Mouse (Mus musculus): ENCODE results near the gene Drg2. TPM values are rescaled to one million over a fixed set of nuclear protein-coding genes. Genes with fewer than 3 reads are reported as not detected.
A peak's percentile ranks its signal among the peaks of the same experiment; 100 is the strongest.

Drg2 gene
- polyA plus RNA-seq (2014; fragmentation: Nextera tagmentation; extraction: Ambion mirVana), result 98.8 and 110 TPM in 2 replicates

DNA sequence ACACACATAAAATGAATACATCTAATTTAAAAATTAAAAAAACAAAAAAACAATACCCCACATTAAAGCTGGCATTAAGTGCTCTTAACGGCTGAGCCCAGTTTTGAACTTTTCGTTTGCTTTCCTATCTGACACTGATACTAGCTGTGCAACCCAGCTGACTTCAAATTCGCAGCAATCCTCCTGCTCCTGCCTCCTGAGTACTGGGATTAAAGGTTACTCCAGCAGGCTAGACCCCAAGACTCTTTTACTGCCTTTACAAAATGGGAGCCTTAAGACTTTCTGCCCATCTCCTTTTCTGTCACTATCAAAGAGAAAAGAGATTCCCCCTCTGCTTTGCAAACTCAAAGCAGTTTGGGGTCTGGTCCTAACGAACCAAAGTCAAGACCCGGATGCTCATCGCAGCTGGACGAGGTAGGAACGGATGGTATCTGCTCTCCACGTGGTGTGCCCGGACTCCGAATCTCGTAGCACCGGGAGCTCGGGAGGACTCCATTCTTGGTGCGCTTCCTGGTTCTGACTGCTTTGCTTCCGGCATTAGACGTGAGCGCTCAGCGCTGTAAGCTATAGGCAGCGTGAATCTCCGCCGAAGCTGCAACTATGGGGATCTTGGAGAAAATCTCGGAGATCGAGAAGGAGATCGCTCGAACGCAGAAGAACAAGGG lies at the start of gene Drg2:
TSS of gene Drg2 (plus strand) at position 512 of the 665 bp plus-strand sequence.
- WGBS, result 5% methylated on average over 27 of the region's 27 CpGs
- ATAC-seq (ENCODE audit: insufficient number of reproducible peaks, insufficient read depth, low FRiP score, low read depth), result peak; percentile 90

DNA sequence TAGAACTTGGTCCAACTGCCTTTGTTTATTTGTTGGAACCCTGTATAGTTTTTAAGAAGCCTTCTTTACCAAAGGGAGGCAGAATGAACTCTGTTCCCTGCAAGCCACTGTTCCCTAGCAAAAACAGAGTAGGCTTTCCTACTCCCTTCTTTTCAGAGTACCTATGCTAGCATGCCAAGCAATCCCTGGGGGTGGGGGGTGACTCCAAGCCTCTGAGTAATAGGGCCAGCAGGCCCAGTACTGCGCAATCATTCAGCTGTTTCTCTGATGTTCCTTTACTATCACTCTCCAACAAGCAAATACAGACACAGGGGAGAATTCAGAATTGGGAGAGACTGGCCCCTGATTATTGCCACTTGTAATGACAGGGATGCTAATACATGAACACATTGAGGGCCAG lies 47.8 kb upstream of the Drg2 start:
- no peaks in the 10 kb centered on the region for H3K27me3 ChIP-seq (ENCODE audit: control insufficient read depth, insufficient read depth, low read length)
- H3K9me3 ChIP-seq (ENCODE audit: control insufficient read depth, low read depth, low read length), result no peaks in the 10 kb centered on the region
- no peak overlapping the region for H3K4me3 ChIP-seq (ENCODE audit: low read depth, low read length)
- peaks cover 51% of the 10 kb centered on the region for H3K36me3 ChIP-seq (ENCODE audit: control insufficient read depth, insufficient read depth, low read length)
- no peaks in the 10 kb centered on the region for H3K4me1 ChIP-seq (ENCODE audit: control insufficient read depth, insufficient read depth, low read length)
- WGBS, result 100% methylated on average over 1 of the region's 1 CpGs
- H3K9ac ChIP-seq (replicated peaks; ENCODE audit: low read depth, low read length), result no peak overlapping the region
- ATAC-seq (ENCODE audit: insufficient number of reproducible peaks, insufficient read depth, low FRiP score, low read depth), result no peak
- H3K27ac ChIP-seq (ENCODE audit: low read length), result no peak overlapping the region
- no peak overlapping the region for H3K4me2 ChIP-seq (replicated peaks; ENCODE audit: low read depth, low read length)

More for the DNA sequence above, at the start of gene Drg2:
- no peak within 1 kb of the TSS for H3K27ac ChIP-seq (ENCODE audit: low read length)
- H3K4me2 ChIP-seq (replicated peaks; ENCODE audit: low read depth, low read length), result peak within 1 kb of the TSS; percentile 84
- H3K4me1 ChIP-seq (ENCODE audit: control insufficient read depth, insufficient read depth, low read length), result peaks cover 4% of the 10 kb centered on the region
- H3K27me3 ChIP-seq (ENCODE audit: control insufficient read depth, insufficient read depth, low read length), result no peaks in the 10 kb centered on the region
- H3K36me3 ChIP-seq (ENCODE audit: control insufficient read depth, insufficient read depth, low read length), result peaks cover 21% of the 10 kb centered on the region
- H3K9ac ChIP-seq (replicated peaks; ENCODE audit: low read depth, low read length), result peak within 1 kb of the TSS; percentile 82
- H3K4me3 ChIP-seq (ENCODE audit: low read depth, low read length), result peak within 1 kb of the TSS; percentile 76
- H3K9me3 ChIP-seq (ENCODE audit: control insufficient read depth, low read depth, low read length), result no peaks in the 10 kb centered on the region

- H3K4me3 ChIP-seq (ENCODE audit: low read depth, low read length), result no peak overlapping the region
- peaks cover 9% of the 10 kb centered on the region for H3K4me1 ChIP-seq (ENCODE audit: control insufficient read depth, insufficient read depth, low read length)
- H3K36me3 ChIP-seq (ENCODE audit: control insufficient read depth, insufficient read depth, low read length), result peaks cover 8% of the 10 kb centered on the region
- H3K27ac ChIP-seq (ENCODE audit: low read length), result no peak overlapping the region
- ATAC-seq (ENCODE audit: insufficient number of reproducible peaks, insufficient read depth, low FRiP score, low read depth), result no peak
- H3K9me3 ChIP-seq (ENCODE audit: control insufficient read depth, low read depth, low read length), result no peaks in the 10 kb centered on the region
- no peaks in the 10 kb centered on the region for H3K27me3 ChIP-seq (ENCODE audit: control insufficient read depth, insufficient read depth, low read length)
- 6% methylated on average over 3 of the region's 3 CpGs for WGBS
- no peak overlapping the region for H3K9ac ChIP-seq (replicated peaks; ENCODE audit: low read depth, low read length)
- H3K4me2 ChIP-seq (replicated peaks; ENCODE audit: low read depth, low read length), result no peak overlapping the region
Measured at GRCm38 (mm10) chr11:60412173-60412572, 42.2 kb upstream of the Drg2 start.

GRCm38 (mm10) chr11:60412921-60413320 lies 41.5 kb upstream of the Drg2 start:
- Histone ChIP-seq H3K27me3 (ENCODE audit: control insufficient read depth, insufficient read depth, low read length) (no peaks in the 10 kb centered on the region), H3K4me3 (ENCODE audit: low read depth, low read length) (no peak overlapping the region), H3K9ac (replicated peaks; ENCODE audit: low read depth, low read length) (no peak overlapping the region), H3K4me2 (replicated peaks; ENCODE audit: low read depth, low read length) (no peak overlapping the region), H3K27ac (ENCODE audit: low read length) (no peak overlapping the region), H3K36me3 (ENCODE audit: control insufficient read depth, insufficient read depth, low read length) (peaks cover 7% of the 10 kb centered on the region), H3K9me3 (ENCODE audit: control insufficient read depth, low read depth, low read length) (no peaks in the 10 kb centered on the region), H3K4me1 (ENCODE audit: control insufficient read depth, insufficient read depth, low read length) (peaks cover 9% of the 10 kb centered on the region)
- 79% methylated on average over 2 of the region's 2 CpGs for WGBS
- ATAC-seq (ENCODE audit: insufficient number of reproducible peaks, insufficient read depth, low FRiP score, low read depth), result no peak

- no peaks in the 10 kb centered on the region for H3K36me3 ChIP-seq (ENCODE audit: control insufficient read depth, insufficient read depth, low read length)
- H3K27ac ChIP-seq (ENCODE audit: low read length), result peak overlapping the region; percentile 36; the same call in 1 of the 2 replicates
- no peaks in the 10 kb centered on the region for H3K9me3 ChIP-seq (ENCODE audit: control insufficient read depth, low read depth, low read length)
- peak overlapping the region; percentile 71 for H3K9ac ChIP-seq (replicated peaks; ENCODE audit: low read depth, low read length)
- no peaks in the 10 kb centered on the region for H3K27me3 ChIP-seq (ENCODE audit: control insufficient read depth, insufficient read depth, low read length)
- peak; percentile 64 for ATAC-seq (ENCODE audit: insufficient number of reproducible peaks, insufficient read depth, low FRiP score, low read depth)
- H3K4me2 ChIP-seq (replicated peaks; ENCODE audit: low read depth, low read length), result peak overlapping the region; percentile 72
- WGBS, result under 1% methylated on average over 21 of the region's 21 CpGs
- H3K4me1 ChIP-seq (ENCODE audit: control insufficient read depth, insufficient read depth, low read length), result peaks cover 19% of the 10 kb centered on the region
- peak overlapping the region; percentile 97 for H3K4me3 ChIP-seq (ENCODE audit: low read depth, low read length)
Measured at GRCm38 (mm10) chr11:60416590-60416962, 37.8 kb upstream of the Drg2 start.

DNA sequence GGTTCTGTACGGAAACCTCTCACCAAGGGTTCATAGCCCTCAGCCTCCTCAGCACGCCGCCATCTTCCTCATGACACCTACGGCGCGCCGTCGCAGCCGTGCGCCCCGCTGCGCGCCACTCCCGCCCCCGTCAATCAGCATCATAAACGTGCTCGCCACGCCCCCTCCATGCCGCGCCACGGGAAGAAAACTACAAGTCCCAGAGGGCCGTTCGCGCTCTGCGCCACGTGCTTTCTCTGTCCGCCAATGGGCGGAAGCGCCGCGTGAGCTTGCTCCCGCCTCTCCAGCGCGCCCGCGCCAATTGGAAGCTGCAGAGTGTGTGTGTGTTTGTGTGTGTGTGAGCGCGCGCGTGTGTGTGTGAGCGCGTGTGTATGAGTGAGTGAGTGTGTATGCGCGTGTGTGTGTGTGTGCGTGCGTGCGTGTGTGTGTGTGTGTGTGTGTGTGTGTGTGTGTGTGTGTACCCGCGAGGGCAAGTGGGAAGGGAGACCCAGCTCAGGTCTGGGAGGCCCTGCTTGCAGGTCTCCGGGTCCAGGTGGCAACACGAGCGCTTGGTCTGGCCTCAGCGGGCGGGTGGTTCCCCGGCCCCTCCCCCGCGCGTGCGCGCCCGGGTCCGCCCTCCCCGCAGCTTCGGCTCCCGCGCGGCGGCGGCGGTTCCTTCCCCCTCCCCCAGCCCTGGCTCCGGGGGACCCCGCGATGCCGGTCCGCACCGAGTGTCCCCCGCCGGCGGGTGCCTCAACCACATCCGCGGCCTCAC lies 37.3 kb upstream of the Drg2 start, which contains the start of gene Gid4:
TSS of gene Gid4 (plus strand) at position 183 of the 754 bp plus-strand sequence.
- Histone ChIP-seq H3K36me3 (ENCODE audit: control insufficient read depth, insufficient read depth, low read length) (no peaks in the 10 kb centered on the region), H3K27me3 (ENCODE audit: control insufficient read depth, insufficient read depth, low read length) (no peaks in the 10 kb centered on the region), H3K9me3 (ENCODE audit: control insufficient read depth, low read depth, low read length) (no peaks in the 10 kb centered on the region), H3K4me1 (ENCODE audit: control insufficient read depth, insufficient read depth, low read length) (peaks cover 19% of the 10 kb centered on the region), H3K4me2 (replicated peaks; ENCODE audit: low read depth, low read length) (peak within 1 kb of the TSS; percentile 97), H3K27ac (ENCODE audit: low read length) (peak within 1 kb of the TSS; percentile 90), H3K4me3 (ENCODE audit: low read depth, low read length) (peak within 1 kb of the TSS; percentile 97), H3K9ac (replicated peaks; ENCODE audit: low read depth, low read length) (peak within 1 kb of the TSS; percentile 87)
- under 1% methylated on average over 61 of the region's 81 CpGs for WGBS
- peak; percentile 96 for ATAC-seq (ENCODE audit: insufficient number of reproducible peaks, insufficient read depth, low FRiP score, low read depth)

DNA sequence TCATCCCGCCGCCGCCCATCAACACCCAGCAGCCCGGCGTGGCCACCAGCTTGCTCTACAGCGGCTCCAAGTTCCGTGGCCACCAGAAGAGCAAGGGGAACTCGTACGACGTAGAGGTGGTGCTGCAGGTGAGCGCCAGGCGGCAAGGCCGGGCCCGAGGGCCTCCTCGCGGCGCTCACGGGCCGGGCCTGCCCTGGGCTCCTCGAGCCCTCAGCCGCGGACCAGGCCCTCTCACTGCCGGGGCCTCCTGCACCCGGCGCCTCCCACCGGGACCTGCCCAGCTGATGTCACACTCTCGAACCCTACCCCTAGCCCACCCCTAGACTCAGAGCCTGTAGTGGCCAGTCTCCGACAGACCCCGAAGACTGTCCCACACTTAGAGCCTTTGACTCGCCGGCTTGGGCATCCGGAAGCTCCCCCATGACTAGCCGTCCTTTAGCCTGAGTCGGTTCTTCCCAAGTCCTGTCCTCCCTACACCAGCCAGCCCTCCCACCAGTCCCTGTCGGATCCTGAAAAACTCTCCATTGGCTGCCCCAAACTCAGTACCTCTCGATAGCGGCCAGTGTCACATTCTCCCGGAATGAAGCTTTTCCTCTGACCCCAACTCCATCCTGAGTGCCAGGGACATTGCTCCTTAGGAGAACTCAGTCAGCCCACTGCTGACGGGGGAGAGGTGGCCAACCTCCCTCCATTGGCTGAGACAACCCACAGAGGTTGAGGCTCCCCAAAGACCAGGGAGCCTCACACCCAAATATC lies 36.5 kb upstream of the Drg2 start, which contains the start of gene Atpaf2:
TSS of gene Atpaf2 (minus strand) at position 741 of the 756 bp plus-strand sequence.
- H3K9ac ChIP-seq (replicated peaks; ENCODE audit: low read depth, low read length), result peak within 1 kb of the TSS; percentile 87
- under 1% methylated on average over 39 of the region's 39 CpGs for WGBS
- H3K4me1 ChIP-seq (ENCODE audit: control insufficient read depth, insufficient read depth, low read length), result peaks cover 19% of the 10 kb centered on the region
- H3K9me3 ChIP-seq (ENCODE audit: control insufficient read depth, low read depth, low read length), result no peaks in the 10 kb centered on the region
- peak; percentile 17; the same call in 1 of the 2 replicates for ATAC-seq (ENCODE audit: insufficient number of reproducible peaks, insufficient read depth, low FRiP score, low read depth)
- peak within 1 kb of the TSS; percentile 97 for H3K4me3 ChIP-seq (ENCODE audit: low read depth, low read length)
- peak within 1 kb of the TSS; percentile 90 for H3K27ac ChIP-seq (ENCODE audit: low read length)
- H3K36me3 ChIP-seq (ENCODE audit: control insufficient read depth, insufficient read depth, low read length), result no peaks in the 10 kb centered on the region
- H3K4me2 ChIP-seq (replicated peaks; ENCODE audit: low read depth, low read length), result peak within 1 kb of the TSS; percentile 97
- no peaks in the 10 kb centered on the region for H3K27me3 ChIP-seq (ENCODE audit: control insufficient read depth, insufficient read depth, low read length)

DNA sequence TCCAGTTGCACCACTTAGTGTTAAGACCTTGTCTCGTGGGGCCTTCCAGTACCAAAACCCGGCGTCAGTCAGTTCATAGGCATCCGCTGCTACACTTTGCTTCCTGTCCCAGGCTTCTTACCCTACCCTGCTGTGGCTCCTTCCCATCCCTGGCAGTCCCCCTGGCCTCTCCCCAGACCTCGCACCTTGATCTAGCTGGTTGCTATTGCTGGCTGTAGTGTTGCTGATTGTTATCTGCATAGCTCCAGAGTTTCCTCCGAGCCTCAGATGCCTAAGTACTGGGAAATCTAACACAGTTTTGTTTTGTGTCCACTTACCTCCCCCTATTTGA lies 36.0 kb upstream of the Drg2 start:
- Histone ChIP-seq H3K27ac (ENCODE audit: low read length) (no peak overlapping the region; the same call in 1 of the 2 replicates), H3K4me1 (ENCODE audit: control insufficient read depth, insufficient read depth, low read length) (peaks cover 19% of the 10 kb centered on the region), H3K9ac (replicated peaks; ENCODE audit: low read depth, low read length) (peak overlapping the region; percentile 87), H3K27me3 (ENCODE audit: control insufficient read depth, insufficient read depth, low read length) (no peaks in the 10 kb centered on the region), H3K4me3 (ENCODE audit: low read depth, low read length) (peak overlapping the region; percentile 97), H3K36me3 (ENCODE audit: control insufficient read depth, insufficient read depth, low read length) (no peaks in the 10 kb centered on the region), H3K4me2 (replicated peaks; ENCODE audit: low read depth, low read length) (peak overlapping the region; percentile 97), H3K9me3 (ENCODE audit: control insufficient read depth, low read depth, low read length) (no peaks in the 10 kb centered on the region)
- 8% methylated on average over 6 of the region's 6 CpGs for WGBS
- no peak for ATAC-seq (ENCODE audit: insufficient number of reproducible peaks, insufficient read depth, low FRiP score, low read depth)

Data from stomach, embryonic 14.5 days (tissue).